Mouse (Mus musculus) embryonic facial prominence, embryonic 14.5 days (tissue): ENCODE measurements around the gene Chdh. TPM values are rescaled to one million over a fixed set of nuclear protein-coding genes. Genes with fewer than 3 reads are reported as not detected.

Source experiments
- ATAC-seq: fragments of 200-750 bp; cut with Nextera tagmentation; 2 replicates; pipeline ENCODE4 v1.8.0; 2017; ENCODE audit warnings: low read depth, moderate number of reproducible peaks, moderate TSS enrichment
- DNase-seq: peaks from one replicate; pipeline ENCODE4 v3.0.0-alpha.2; 2015; ENCODE audit warnings: low spot score
- H3K27ac ChIP-seq: fragments of 300-500 bp; sonication (generic); replicated peaks from 2 replicates; pipeline ENCODE4 v1.5.1; 2014; ENCODE audit warnings: low read depth, mild to moderate bottlenecking, low read length, moderate library complexity
- H3K27me3 ChIP-seq: fragments of 300-500 bp; sonication (generic); replicated peaks from 2 replicates; pipeline ENCODE4 v1.6.1; 2014; ENCODE audit warnings: low read length; ENCODE audit not compliant: control insufficient read depth, insufficient read depth
- H3K36me3 ChIP-seq: fragments of 300-500 bp; sonication (generic); 2 replicates; pipeline ENCODE4 v1.6.1; 2014; ENCODE audit warnings: low read length, mixed read lengths; ENCODE audit not compliant: control insufficient read depth, insufficient read depth
- H3K4me1 ChIP-seq: fragments of 300-500 bp; sonication (generic); 2 replicates; pipeline ENCODE4 v1.6.1; 2014; ENCODE audit warnings: antibody characterized with exemption, low read length; ENCODE audit not compliant: control insufficient read depth, insufficient read depth
- H3K4me2 ChIP-seq: fragments of 300-500 bp; sonication (generic); 2 replicates; pipeline ENCODE4 v1.6.1; 2014; ENCODE audit warnings: low read depth, mild to moderate bottlenecking, low read length, moderate library complexity, mixed read lengths
- H3K4me3 ChIP-seq: fragments of 300-500 bp; sonication (generic); 2 replicates; pipeline ENCODE4 v1.5.1; 2014; ENCODE audit warnings: low read depth, mild to moderate bottlenecking, low read length
- H3K9ac ChIP-seq: fragments of 300-500 bp; sonication (generic); 2 replicates; pipeline ENCODE4 v1.6.1; 2014; ENCODE audit warnings: low read depth, mild to moderate bottlenecking, low read length, moderate library complexity, mixed read lengths
- H3K9me3 ChIP-seq: fragments of 300-500 bp; sonication (generic); 2 replicates; pipeline ENCODE4 v1.6.1; 2016; ENCODE audit warnings: low read length; ENCODE audit not compliant: control insufficient read depth
- whole genome bisulfite sequencing: fragments of 180-500 bp; shearing (Covaris S2); extraction: QIAGEN DNeasy Blood & Tissue Kit; methylation state at CpG from one replicate; pipeline ENCODE4 v1.1.7; 2014; 5-methylcytosine and 5-hydroxymethylcytosine counted together
- polyA plus RNA-seq: library from polyadenylated mRNA; unstranded; fragments of >200 nt; fragmentation: Nextera tagmentation; extraction: Ambion mirVana; gene quantifications from 2 replicates; pipeline ENCODE4 v1.2.1, GENCODE M21; 2014

The Chdh gene
- polyA plus RNA-seq, 1 experiment from 2014 or later, result 0.70 TPM

- Histone ChIP-seq H3K9ac (no peak overlapping the region), H3K4me2 (no peak overlapping the region), H3K36me3 (no peaks in the 10 kb centered on the region), H3K4me1 (0 out of 2 replicates have a peak, but pooled peaks cover 3% of the 10 kb centered on the region), H3K27ac (no peak overlapping the region), H3K9me3 (no peaks in the 10 kb centered on the region), H3K4me3 (no peak overlapping the region), H3K27me3 (no peaks in the 10 kb centered on the region)
- ATAC-seq (no peak), DNase-seq (no peak)
- WGBS, result 98% methylated on average over 4 of the region's 4 CpGs
These were observed 9.6 kb downstream of the Chdh start for GRCm38 (mm10) chr14:30018463-30018801.

GRCm38 (mm10) chr14:30018846-30019245, 10.0 kb downstream of the Chdh start:
- Histone ChIP-seq H3K27me3 (no peaks in the 10 kb centered on the region), H3K36me3 (no peaks in the 10 kb centered on the region), H3K4me2 (no peak overlapping the region), H3K4me1 (0 out of 2 replicates have a peak, but pooled peaks cover 3% of the 10 kb centered on the region), H3K4me3 (no peak overlapping the region), H3K9me3 (no peaks in the 10 kb centered on the region), H3K9ac (no peak overlapping the region), H3K27ac (no peak overlapping the region)
- DNase-seq, result no peak
- no peak for ATAC-seq
- WGBS, result 93% methylated on average over 6 of the region's 6 CpGs

- Histone ChIP-seq H3K36me3 (no peaks in the 10 kb centered on the region), H3K9ac (no peak overlapping the region), H3K9me3 (no peaks in the 10 kb centered on the region), H3K4me2 (no peak overlapping the region), H3K27me3 (no peaks in the 10 kb centered on the region), H3K4me1 (0 out of 2 replicates have a peak, but pooled peaks cover 3% of the 10 kb centered on the region), H3K27ac (no peak overlapping the region), H3K4me3 (no peak overlapping the region)
- DNase-seq, result no peak
- ATAC-seq, result no peak
- 93% methylated on average over 8 of the region's 8 CpGs for WGBS
These were observed 10.6 kb downstream of the Chdh start for GRCm38 (mm10) chr14:30019375-30019774.

GRCm38 (mm10) chr14:30019792-30020575, 11.2 kb downstream of the Chdh start:
- H3K36me3 ChIP-seq, result no peaks in the 10 kb centered on the region
- H3K4me3 ChIP-seq, result no peak overlapping the region
- no peak overlapping the region for H3K27ac ChIP-seq
- 0 out of 2 replicates have a peak, but pooled peaks cover 3% of the 10 kb centered on the region for H3K4me1 ChIP-seq
- 46% methylated on average over 9 of the region's 9 CpGs for WGBS
- no peak overlapping the region for H3K9ac ChIP-seq
- no peak for ATAC-seq
- H3K27me3 ChIP-seq, result no peaks in the 10 kb centered on the region
- no peak overlapping the region for H3K4me2 ChIP-seq
- no peaks in the 10 kb centered on the region for H3K9me3 ChIP-seq
- no peak for DNase-seq

GRCm38 (mm10) chr14:30022471-30022870, 13.6 kb downstream of the Chdh start:
- H3K4me1 ChIP-seq, result 0 out of 2 replicates have a peak, but pooled peaks cover 3% of the 10 kb centered on the region
- H3K9ac ChIP-seq, result no peak overlapping the region
- H3K4me3 ChIP-seq, result no peak overlapping the region
- H3K4me2 ChIP-seq, result no peak overlapping the region
- H3K27ac ChIP-seq, result no peak overlapping the region
- ATAC-seq (no peak), DNase-seq (no peak)
- 91% methylated on average over 6 of the region's 6 CpGs for WGBS
- H3K27me3 ChIP-seq, result no peaks in the 10 kb centered on the region
- H3K36me3 ChIP-seq, result no peaks in the 10 kb centered on the region
- no peaks in the 10 kb centered on the region for H3K9me3 ChIP-seq

- Histone ChIP-seq H3K4me2 (no peak overlapping the region), H3K9me3 (no peaks in the 10 kb centered on the region), H3K27me3 (no peaks in the 10 kb centered on the region), H3K4me3 (no peak overlapping the region), H3K4me1 (0 out of 2 replicates have a peak, but pooled peaks cover 3% of the 10 kb centered on the region), H3K36me3 (no peaks in the 10 kb centered on the region), H3K9ac (no peak overlapping the region), H3K27ac (no peak overlapping the region)
- ATAC-seq (no peak), DNase-seq (no peak)
- WGBS, result 60% methylated on average over 7 of the region's 7 CpGs
These were observed 15.6 kb downstream of the Chdh start for GRCm38 (mm10) chr14:30024387-30024786.

- Histone ChIP-seq H3K9me3 (no peaks in the 10 kb centered on the region), H3K36me3 (no peaks in the 10 kb centered on the region), H3K4me3 (no peak overlapping the region), H3K4me1 (no peaks in the 10 kb centered on the region), H3K4me2 (no peak overlapping the region), H3K9ac (no peak overlapping the region), H3K27ac (no peak overlapping the region), H3K27me3 (no peaks in the 10 kb centered on the region)
- ATAC-seq (no peak), DNase-seq (no peak)
- WGBS, result 33% methylated on average over 2 of the region's 2 CpGs
These were observed 18.6 kb downstream of the Chdh start for GRCm38 (mm10) chr14:30027378-30027777.

GRCm38 (mm10) chr14:30033405-30033804, 24.6 kb downstream of the Chdh start:
- no peaks in the 10 kb centered on the region for H3K4me1 ChIP-seq
- peak; percentile 9 for DNase-seq
- H3K27ac ChIP-seq, result no peak overlapping the region
- 36% methylated on average over 8 of the region's 8 CpGs for WGBS
- H3K4me2 ChIP-seq, result no peak overlapping the region
- H3K27me3 ChIP-seq, result no peaks in the 10 kb centered on the region
- H3K36me3 ChIP-seq, result no peaks in the 10 kb centered on the region
- peak; percentile 37; the same call in 1 of the 2 replicates for ATAC-seq
- no peaks in the 10 kb centered on the region for H3K9me3 ChIP-seq
- no peak overlapping the region for H3K9ac ChIP-seq
- no peak overlapping the region for H3K4me3 ChIP-seq

- no peak for DNase-seq
- no peaks in the 10 kb centered on the region for H3K4me1 ChIP-seq
- no peak overlapping the region for H3K4me2 ChIP-seq
- 86% methylated on average over 18 of the region's 18 CpGs for WGBS
- no peaks in the 10 kb centered on the region for H3K9me3 ChIP-seq
- no peak overlapping the region for H3K4me3 ChIP-seq
- no peak for ATAC-seq
- H3K27me3 ChIP-seq, result no peaks in the 10 kb centered on the region
- no peaks in the 10 kb centered on the region for H3K36me3 ChIP-seq
- H3K9ac ChIP-seq, result no peak overlapping the region
- no peak overlapping the region for H3K27ac ChIP-seq
These were observed 29.6 kb downstream of the Chdh start for GRCm38 (mm10) chr14:30038431-30038830.
